Mouse (Mus musculus) myocyte (in vitro differentiated cells): ENCODE data around the gene Ifi204. TPM values are rescaled to one million over a fixed set of nuclear protein-coding genes. Genes with fewer than 3 reads are reported as not detected.
"Not testable (repeated sequence)": the region's sequence is repeated elsewhere in the genome, so short reads cannot be mapped to it uniquely, and the experiment has no call there.

ENCODE experiments used
- H3K27me3 ChIP-seq: one replicate; pipeline ENCODE4 v1.6.1; 2011; ENCODE audit not compliant: control insufficient read depth, insufficient read depth, insufficient read length
- H3K36me3 ChIP-seq: one replicate; pipeline ENCODE4 v1.6.1; 2011; ENCODE audit not compliant: control insufficient read depth, insufficient read depth
- H3K4me2 ChIP-seq: one replicate; pipeline ENCODE4 v1.6.1; 2011; ENCODE audit warnings: low read depth, control low read depth
- H3K4me3 ChIP-seq: one replicate; pipeline ENCODE4 v1.5.1; 2011; ENCODE audit warnings: mild to moderate bottlenecking, control low read depth, moderate library complexity
- H3K79me2 ChIP-seq: one replicate; pipeline ENCODE4 v1.6.1; 2011; ENCODE audit not compliant: control insufficient read depth, insufficient read depth
- H3ac ChIP-seq: one replicate; pipeline ENCODE4 v1.6.1; 2011; ENCODE audit not compliant: control insufficient read depth, insufficient read length
- CEBPB ChIP-seq: IDR thresholded peaks from 2 replicates; pipeline ENCODE4 v1.6.1; 2011; ENCODE audit warnings: mild to moderate bottlenecking, moderate library complexity; ENCODE audit not compliant: poor library complexity, insufficient read depth, severe bottlenecking
- E2F4 ChIP-seq: IDR thresholded peaks from one replicate; pipeline ENCODE4 v1.6.1; 2011; ENCODE audit warnings: mild to moderate bottlenecking, control low read depth, moderate library complexity; ENCODE audit not compliant: insufficient read depth
- MAX ChIP-seq: IDR thresholded peaks from one replicate; pipeline ENCODE4 v1.6.1; 2011; ENCODE audit warnings: low read depth, mild to moderate bottlenecking, control low read depth
- MYOD1 ChIP-seq, 3 experiments: IDR thresholded peaks; one replicate each; pipeline ENCODE4 v1.6.1; 2011; ENCODE audit warnings: control low read depth in 2 of 3, low read depth in 2 of 3, mild to moderate bottlenecking in 2 of 3, moderate library complexity in 1 of 3; ENCODE audit not compliant: insufficient read length in 2 of 3, control insufficient read depth in 1 of 3
- MYOG ChIP-seq, 3 experiments: IDR thresholded peaks; one replicate each; pipeline ENCODE4 v1.6.1; 2011; ENCODE audit warnings: control low read depth in 2 of 3, low read depth in 2 of 3, mild to moderate bottlenecking in 2 of 3; ENCODE audit not compliant: insufficient read length in 2 of 3, control insufficient read depth in 1 of 3, insufficient read depth in 1 of 3
- POLR2A ChIP-seq: IDR thresholded peaks from one replicate; pipeline ENCODE4 v1.6.1; 2011; ENCODE audit warnings: low read depth, mild to moderate bottlenecking, control low read depth, moderate library complexity; ENCODE audit not compliant: insufficient read length
- POLR2AphosphoS2 ChIP-seq: IDR thresholded peaks from one replicate; pipeline ENCODE4 v1.6.1; 2011; ENCODE audit warnings: low read depth, control low read depth; ENCODE audit not compliant: insufficient read length
- REST ChIP-seq: IDR thresholded peaks from one replicate; pipeline ENCODE4 v1.6.1; 2011; ENCODE audit warnings: mild to moderate bottlenecking, control low read depth, moderate library complexity; ENCODE audit not compliant: insufficient read depth, insufficient read length
- SRF ChIP-seq: IDR thresholded peaks from one replicate; pipeline ENCODE4 v1.6.1; 2011; ENCODE audit warnings: low read depth; ENCODE audit not compliant: control insufficient read depth, insufficient read length
- TCF12 ChIP-seq: IDR thresholded peaks from one replicate; pipeline ENCODE4 v1.6.1; 2011; ENCODE audit warnings: mild to moderate bottlenecking, control low read depth; ENCODE audit not compliant: poor library complexity, insufficient read depth, severe bottlenecking
- TCF3 ChIP-seq: IDR thresholded peaks from one replicate; pipeline ENCODE4 v1.6.1; 2011; ENCODE audit warnings: low read depth, control low read depth; ENCODE audit not compliant: insufficient read length
- USF1 ChIP-seq: IDR thresholded peaks from one replicate; pipeline ENCODE4 v1.6.1; 2011; ENCODE audit warnings: low read depth, mild to moderate bottlenecking, control low read depth, moderate library complexity
- polyA plus RNA-seq: library from polyadenylated mRNA; unstranded; fragments of >200 nt; fragmentation: generic; extraction: Trizol; gene quantifications from one replicate; pipeline ENCODE4 v1.2.1, GENCODE M21; 2012; ENCODE audit warnings: missing spikeins

The Ifi204 gene
- 5.2 TPM for polyA plus RNA-seq

DNA sequence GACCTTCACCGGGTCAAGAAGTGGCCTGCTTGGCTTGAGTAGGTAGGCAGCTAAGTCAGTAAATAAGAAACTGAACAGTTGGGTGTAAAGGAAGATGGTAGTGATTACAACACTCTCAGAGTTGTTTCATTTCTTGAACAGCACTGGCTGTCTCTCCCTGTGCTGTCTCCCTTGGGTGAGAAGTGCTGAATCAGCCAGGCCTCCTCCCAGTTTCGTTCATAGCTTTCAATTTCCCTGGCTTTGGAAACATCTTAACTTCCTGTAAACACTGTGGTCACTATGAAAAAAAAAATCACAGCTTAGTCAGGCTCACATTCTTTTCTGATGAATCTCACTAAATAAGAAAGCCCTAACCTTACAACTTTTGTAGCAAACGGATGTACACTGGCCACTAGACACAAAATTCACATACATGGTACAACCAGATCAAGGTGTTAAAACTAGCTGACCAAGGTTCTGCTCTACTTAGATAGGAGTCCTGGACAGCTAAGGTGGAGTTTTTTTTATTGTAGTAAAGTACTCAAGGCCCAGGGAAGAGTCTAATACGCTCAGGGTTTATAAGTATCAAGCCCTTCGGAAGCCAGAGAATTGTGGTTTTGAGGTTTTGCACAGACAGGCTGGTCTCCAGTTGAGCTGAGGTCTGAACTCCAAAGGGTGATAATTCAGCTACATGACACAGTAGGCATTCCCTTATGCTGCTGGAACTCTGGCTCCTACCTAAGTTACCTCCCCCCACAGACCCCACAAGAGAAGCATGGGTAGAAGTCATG is at the start of gene Ifi204:
Gene Ifi204, minus strand, starts transcription at position 96 of the 770 bp plus-strand sequence.
- Histone ChIP-seq H3K4me3 (peak within 1 kb of the TSS; percentile 24), H3K4me2 (peak within 1 kb of the TSS; percentile 73)
- H3K27me3 ChIP-seq, H3ac ChIP-seq, H3K79me2 ChIP-seq, H3K36me3 ChIP-seq: not testable (repeated sequence)
- TF ChIP-seq CEBPB = peak; percentile 56; the same call in 1 of the 2 replicates

DNA sequence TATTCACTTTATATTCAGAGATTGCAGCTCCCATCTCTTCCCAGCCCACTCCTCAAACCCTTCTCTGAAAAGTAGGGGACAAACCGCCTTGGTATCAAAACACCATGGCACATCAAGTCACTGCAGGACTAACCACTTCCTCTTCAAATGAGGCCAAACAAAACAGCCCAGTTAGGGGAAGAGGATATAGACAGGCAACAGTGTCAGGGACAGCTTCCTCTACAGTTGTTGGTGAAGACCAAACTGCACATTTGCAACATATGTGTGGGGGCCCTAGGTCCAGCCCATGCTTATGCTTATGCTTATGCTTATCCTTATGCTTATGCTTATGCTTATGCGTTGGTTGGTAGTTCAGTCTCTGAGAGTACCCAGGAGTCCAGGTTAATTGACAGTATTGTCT is 42.6 kb upstream of the Ifi204 start:
- not testable (repeated sequence) for H3K4me3 ChIP-seq, H3ac ChIP-seq, H3K79me2 ChIP-seq, H3K27me3 ChIP-seq, H3K4me2 ChIP-seq, H3K36me3 ChIP-seq

DNA sequence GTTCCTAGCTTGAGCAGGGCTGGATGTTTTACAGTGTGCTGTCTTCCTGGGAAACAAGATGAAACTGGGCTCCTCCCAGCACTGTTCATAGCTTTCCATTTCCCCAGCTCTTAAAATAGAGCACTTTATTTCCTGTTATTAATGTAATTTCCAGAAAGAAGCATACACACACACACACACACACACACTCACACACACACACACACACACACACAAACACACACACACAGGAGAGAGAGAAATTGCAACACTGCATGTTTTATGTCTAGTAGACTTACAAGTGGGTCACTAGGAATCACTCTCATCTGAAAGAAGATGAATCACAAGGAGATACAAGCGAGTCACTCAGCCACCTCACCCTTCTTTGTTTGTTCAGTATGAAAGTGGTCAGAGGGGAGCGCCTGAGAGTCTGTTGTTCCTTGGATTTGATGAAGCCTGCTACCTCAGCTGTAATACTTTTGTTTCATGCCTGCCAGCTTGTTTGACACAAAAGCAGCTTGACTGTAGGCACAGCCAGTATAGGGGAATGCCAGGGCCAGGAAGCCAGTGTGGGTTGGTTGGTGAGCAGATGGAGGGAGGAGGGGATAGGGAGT is 36.0 kb upstream of the Ifi204 start:
- not testable (repeated sequence) for H3K4me3 ChIP-seq, H3K4me2 ChIP-seq, H3K36me3 ChIP-seq, H3K27me3 ChIP-seq, H3ac ChIP-seq, H3K79me2 ChIP-seq
- peak; percentile 50; the same call in 1 of the 2 replicates for TF ChIP-seq CEBPB

DNA sequence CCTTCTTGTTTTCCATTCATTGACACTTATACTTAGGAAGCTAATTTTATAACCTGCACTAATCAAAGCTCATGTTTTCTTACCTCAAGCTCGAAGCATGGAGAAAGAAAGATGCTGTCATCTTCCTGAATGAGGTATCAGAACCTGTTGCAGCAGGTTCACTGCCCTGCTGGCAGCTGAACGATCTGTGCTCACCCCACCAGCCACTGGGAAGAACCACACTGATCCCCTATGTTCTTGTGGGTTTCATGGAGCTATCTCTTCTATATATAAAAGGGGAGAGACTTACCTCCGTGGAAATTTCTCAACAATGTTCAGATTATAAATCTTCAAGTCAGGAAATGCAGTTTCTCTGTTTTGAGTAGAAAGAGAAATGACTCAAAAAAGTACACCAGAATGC is 35.5 kb upstream of the Ifi204 start:
- H3K79me2 ChIP-seq, H3ac ChIP-seq, H3K4me3 ChIP-seq, H3K27me3 ChIP-seq, H3K36me3 ChIP-seq: not testable (repeated sequence)
- peak overlapping the region; percentile 80 for H3K4me2 ChIP-seq

DNA sequence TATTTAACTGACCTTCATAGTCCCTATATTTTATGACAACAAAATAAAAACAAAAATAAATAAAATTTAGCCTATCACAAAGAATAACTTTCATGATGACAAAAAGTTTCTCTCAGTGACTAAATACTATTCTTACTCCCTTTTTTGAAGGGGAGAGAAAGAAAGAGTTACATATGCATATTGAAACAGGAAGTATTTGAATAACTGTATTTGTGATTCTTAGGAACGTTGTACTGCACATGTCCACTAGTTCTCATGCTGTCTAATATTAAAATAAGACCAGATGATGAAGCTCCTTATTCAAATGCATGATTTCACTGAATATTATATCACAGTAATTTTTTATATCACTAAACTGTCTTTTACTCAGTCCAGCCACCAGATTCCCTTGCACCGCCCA is 35.0 kb upstream of the Ifi204 start:
- not testable (repeated sequence) for H3K36me3 ChIP-seq, H3K4me3 ChIP-seq, H3ac ChIP-seq, H3K79me2 ChIP-seq, H3K27me3 ChIP-seq
- H3K4me2 ChIP-seq = peak overlapping the region; percentile 80

DNA sequence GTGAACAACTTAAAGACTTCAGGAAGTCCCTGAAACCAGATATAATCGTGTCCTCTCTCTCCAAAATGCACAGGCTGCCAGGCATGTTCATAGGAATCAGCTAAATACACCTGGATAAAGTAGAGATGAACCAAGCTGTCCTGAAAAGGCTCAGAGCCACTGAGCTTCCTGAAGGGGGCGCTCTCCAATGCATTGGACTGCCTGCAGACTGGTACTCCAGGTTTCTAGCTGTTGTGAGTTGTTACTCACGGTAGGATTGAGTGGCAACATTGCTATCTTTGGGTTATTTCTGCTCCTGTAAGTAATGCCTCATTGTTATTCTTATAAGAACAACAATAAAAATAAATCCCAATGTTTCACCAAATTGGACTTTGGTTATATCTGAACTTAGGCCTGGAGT is 6.7 kb upstream of the Ifi204 start:
- H3ac ChIP-seq, H3K79me2 ChIP-seq, H3K4me2 ChIP-seq, H3K27me3 ChIP-seq, H3K36me3 ChIP-seq, H3K4me3 ChIP-seq: not testable (repeated sequence)

DNA sequence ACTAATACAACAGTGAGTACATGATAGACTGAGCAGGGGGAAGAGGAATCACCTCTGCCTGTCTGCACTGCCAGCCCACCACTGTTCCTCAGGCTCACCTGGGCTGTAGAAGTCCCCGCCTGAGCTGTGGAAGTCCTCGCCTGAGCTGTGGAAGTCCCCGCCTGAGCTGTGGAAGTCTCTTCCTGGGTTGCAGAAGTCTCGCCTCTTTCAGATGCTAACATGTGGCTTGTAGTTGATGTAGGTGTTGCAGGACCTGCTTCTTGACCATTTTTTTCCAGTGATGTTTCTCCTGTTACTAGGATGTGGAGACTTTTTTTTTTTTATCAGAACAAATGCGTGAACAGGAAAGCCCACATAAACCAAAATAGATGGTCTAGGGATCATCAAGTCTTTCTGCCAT is 6.7 kb downstream of the Ifi204 start:
- not testable (repeated sequence) for H3K4me2 ChIP-seq, H3K27me3 ChIP-seq, H3K79me2 ChIP-seq, H3K36me3 ChIP-seq, H3K4me3 ChIP-seq, H3ac ChIP-seq

DNA sequence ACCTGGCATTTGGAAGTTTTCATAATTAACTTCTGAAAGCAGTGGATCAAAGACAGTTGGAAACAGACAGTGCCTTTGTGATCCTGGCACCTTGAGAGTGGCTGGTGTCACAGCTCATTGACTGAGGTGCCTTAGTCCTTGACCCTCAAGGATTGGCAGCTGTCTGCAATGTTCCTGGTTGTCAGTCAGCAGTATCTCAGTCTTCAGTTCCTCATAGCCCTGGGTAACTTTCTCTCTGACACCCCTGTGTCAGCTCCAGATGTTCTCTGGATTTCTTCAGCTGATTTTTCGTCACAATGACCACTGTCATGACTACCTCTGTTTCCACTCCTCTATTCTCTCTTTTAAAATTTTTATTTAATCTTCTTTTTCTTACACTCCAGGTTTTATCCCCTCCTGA is 24.5 kb downstream of the Ifi204 start:
- Histone ChIP-seq H3K4me3 (no peak overlapping the region), H3ac (no peak overlapping the region), H3K4me2 (no peak overlapping the region), H3K27me3 (no peaks in the 10 kb centered on the region), H3K36me3 (peaks cover 5% of the 10 kb centered on the region), H3K79me2 (no peaks in the 10 kb centered on the region)
- TF ChIP-seq USF1 = no peak
- no peak for TF ChIP-seq CEBPB
- no peak for TF ChIP-seq SRF
- TF ChIP-seq MYOD1 (IDR thresholded peaks at IDR 0.05; ENCODE audit: control insufficient read depth in 1 of 3, insufficient read length in 2 of 3, low read depth in 2 of 3) = no peak
- no peak for TF ChIP-seq E2F4
- no peak for TF ChIP-seq POLR2A
- TF ChIP-seq TCF3 = no peak
- TF ChIP-seq MYOG (IDR thresholded peaks at IDR 0.05; ENCODE audit: control insufficient read depth in 1 of 3, insufficient read depth in 1 of 3, insufficient read length in 2 of 3, low read depth in 2 of 3) = no peak
- no peak for TF ChIP-seq TCF12
- no peak for TF ChIP-seq POLR2AphosphoS2
- no peak for TF ChIP-seq REST
- no peak for TF ChIP-seq MAX
